In the genomic region with DNA sequence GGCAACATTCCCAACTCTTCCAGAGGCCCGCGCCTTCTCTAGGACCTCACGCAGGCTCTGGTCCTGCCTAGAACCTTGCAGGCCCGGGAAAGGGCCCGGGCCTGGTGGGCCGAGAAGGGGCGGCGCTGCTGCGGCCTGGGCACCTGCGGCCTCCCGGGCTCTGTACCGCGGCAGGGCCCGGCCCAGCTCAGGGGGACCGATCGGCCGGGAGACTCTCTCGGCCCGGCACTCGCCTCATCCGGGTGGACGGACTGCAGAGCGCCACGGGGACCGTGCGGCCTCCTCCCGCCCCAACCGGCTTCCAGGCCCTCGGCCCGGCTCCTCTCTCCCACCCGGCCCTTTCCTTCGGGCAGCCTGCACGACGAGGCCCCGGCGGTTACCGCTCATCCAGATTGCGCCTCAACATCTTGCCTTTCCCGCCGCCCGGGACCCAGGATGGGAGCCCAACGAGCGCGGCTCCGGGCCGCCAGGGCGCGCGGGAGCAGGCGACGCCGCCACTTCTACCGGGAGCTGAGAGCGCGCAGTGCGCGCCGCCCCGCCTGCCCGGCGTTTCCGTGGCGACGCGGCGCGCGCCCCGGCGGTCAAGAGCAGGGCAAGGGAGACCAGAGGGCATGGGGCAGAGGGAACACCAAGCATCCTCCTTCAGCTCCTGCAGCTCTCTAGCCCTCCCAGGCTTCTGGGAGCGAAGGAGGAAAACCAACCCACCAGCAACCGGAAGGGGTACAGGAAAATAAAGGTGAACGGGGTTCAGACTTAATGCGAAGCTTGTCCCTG, we compare ENCODE assay signal across 8 mouse cellular contexts. TPM values are rescaled to one million over a fixed set of nuclear protein-coding genes. Genes with fewer than 3 reads are reported as not detected.
DNase-seq lines count a peak whose midpoint lies in the region; ATAC-seq lines count a peak whose summit lies in the region.

A gene (minus strand): TSS at position 698 of the 774 bp plus-strand sequence.

- H3K36me3 ChIP-seq in erythroblast, embryonic 14.5 days (ENCODE audit: control insufficient read depth), result peaks cover 2% of the 10 kb centered on the region; the same call in 1 of the 2 replicates
- H3K36me3 ChIP-seq in limb, embryonic 13.5 days, result peaks cover 13% of the 10 kb centered on the region
- H3K36me3 ChIP-seq in midbrain, embryonic 15.5 days (replicated peaks), result peaks cover 15% of the 10 kb centered on the region; the same call in 1 of the 2 replicates

- peak; percentile 85 for DNase-seq in embryo, embryonic 9.5 days (ENCODE audit: extremely low spot score)
- DNase-seq in heart, adult 18-20 months, result peak; percentile 70 to 79
- DNase-seq in kidney, adult 18-20 months, result peak; percentile 80
- DNase-seq in spleen, postnatal 10 days (ENCODE audit: low spot score in 2 of 2), result peak; percentile 55 to 58

- H3K4me3 ChIP-seq in erythroblast, embryonic 14.5 days (replicated peaks), result peak within 1 kb of the TSS; percentile 71
- H3K4me3 ChIP-seq in limb, embryonic 13.5 days, result peak within 1 kb of the TSS; percentile 82
- H3K4me3 ChIP-seq in midbrain, embryonic 15.5 days, result peak within 1 kb of the TSS; percentile 95

- H3K27me3 ChIP-seq in erythroblast, embryonic 14.5 days (ENCODE audit: control insufficient read depth), result peaks cover 9% of the 10 kb centered on the region
- H3K27me3 ChIP-seq in limb, embryonic 13.5 days, result no peaks in the 10 kb centered on the region
- H3K27me3 ChIP-seq in midbrain, embryonic 15.5 days (replicated peaks), result no peaks in the 10 kb centered on the region

- H3K4me2 ChIP-seq in limb, embryonic 13.5 days (replicated peaks), result peak within 1 kb of the TSS; percentile 71
- H3K4me2 ChIP-seq in midbrain, embryonic 15.5 days, result peak within 1 kb of the TSS; percentile 82

- H3K27ac ChIP-seq in limb, embryonic 13.5 days, result peak within 1 kb of the TSS; percentile 95
- peak within 1 kb of the TSS; percentile 96 for H3K27ac ChIP-seq in midbrain, embryonic 15.5 days

- ATAC-seq in erythroblast, adult 5-6 weeks (replicated peaks; ENCODE audit: low FRiP score, poor library complexity, severe bottlenecking), result no peak
- ATAC-seq in limb, embryonic 13.5 days (ENCODE audit: low FRiP score, low read depth), result peak; percentile 88
- ATAC-seq in midbrain, embryonic 15.5 days (replicated peaks), result peak; percentile 94

- peak within 1 kb of the TSS; percentile 99 for H3K9ac ChIP-seq in limb, embryonic 13.5 days
- peak within 1 kb of the TSS; percentile 94 for H3K9ac ChIP-seq in midbrain, embryonic 15.5 days

- H3K4me1 ChIP-seq in erythroblast, embryonic 14.5 days (ENCODE audit: control insufficient read depth), result peaks cover 16% of the 10 kb centered on the region
- H3K4me1 ChIP-seq in limb, embryonic 13.5 days, result peaks cover 12% of the 10 kb centered on the region
- H3K4me1 ChIP-seq in midbrain, embryonic 15.5 days, result peaks cover 11% of the 10 kb centered on the region

- under 1% methylated on average over 60 of the region's 74 CpGs for whole genome bisulfite sequencing in limb, embryonic 13.5 days
- WGBS in midbrain, embryonic 15.5 days, result under 1% methylated on average over 74 of the region's 74 CpGs

- H3K9me3 ChIP-seq in erythroblast, embryonic 14.5 days (ENCODE audit: control insufficient read depth, low read length), result no peaks in the 10 kb centered on the region
- H3K9me3 ChIP-seq in limb, embryonic 13.5 days, result no peaks in the 10 kb centered on the region
- no peaks in the 10 kb centered on the region for H3K9me3 ChIP-seq in midbrain, embryonic 15.5 days

RNA-seq across cellular contexts. Expression of the gene that starts here (rescaled TPM):
- polyA plus RNA-seq in erythroblast, embryonic 14.5 days (2012), result 0.34 and 0.48 TPM in 2 replicates
- total RNA-seq in erythroblast, adult 5-6 weeks (2015; ENCODE audit: low replicate concordance), result 4.4 and 26.5 TPM in 2 replicates
- total RNA-seq in erythroblast, adult 5-6 weeks (2017; ENCODE audit: low replicate concordance), result 4.3 and 8.2 TPM in 2 replicates
- 10 to 100 TPM; 18.2 to 20.0 TPM for total RNA-seq in heart, adult 18-20 months (2021)
- 116 and 122 TPM in 2 replicates for polyA plus RNA-seq in limb, embryonic 13.5 days (2015; fragmentation: Nextera tagmentation; extraction: Ambion mirVana)
- polyA plus RNA-seq in midbrain, embryonic 15.5 days (2015; fragmentation: Nextera tagmentation; extraction: Ambion mirVana), result 83.9 and 87.1 TPM in 2 replicates

Comparison
In these comparisons a context has a peak if more than half of its experiments do, and no peak if none do; other contexts are left out.
1. RNA of the gene that starts here (polyA plus RNA-seq): 116 to 122 TPM in limb, embryonic 13.5 days and 83.9 to 87.1 TPM in midbrain, embryonic 15.5 days; 0.34 to 0.48 TPM in erythroblast, embryonic 14.5 days; every median in the first group is over 10 times any median in the second.
2. Peak in every context shown above with its lines, with median percentiles within 50 percentile points of each other: H3K4me3 ChIP-seq and DNase-seq.